Mouse (Mus musculus): ENCODE measurements around the gene Sh3bp5. TPM values are rescaled to one million over a fixed set of nuclear protein-coding genes. Genes with fewer than 3 reads are reported as not detected.
A peak's percentile ranks its signal among the peaks of the same experiment; 100 is the strongest.

The Sh3bp5 gene
- total RNA-seq, 2 experiments from 2014 or later: 76.2 to 81.0 TPM

DNA sequence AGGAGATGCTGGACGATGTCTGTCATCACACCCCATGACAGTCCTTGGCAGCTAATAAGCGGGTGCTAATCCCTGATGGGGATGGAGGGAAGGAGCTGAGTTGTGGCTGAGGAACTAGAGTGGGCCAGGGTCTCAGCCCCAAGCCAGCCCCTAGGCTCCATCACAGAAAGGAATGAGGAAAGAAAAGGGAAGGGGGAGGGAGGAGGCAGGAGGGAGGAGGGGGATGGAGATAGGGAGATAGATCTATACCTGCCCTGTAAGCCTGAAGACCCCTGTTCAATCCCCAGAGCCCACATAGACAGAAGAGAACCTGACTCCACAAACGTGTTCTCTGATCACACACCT, 42.4 kb downstream of the Sh3bp5 start:
- DNase-seq: no peak

DNA sequence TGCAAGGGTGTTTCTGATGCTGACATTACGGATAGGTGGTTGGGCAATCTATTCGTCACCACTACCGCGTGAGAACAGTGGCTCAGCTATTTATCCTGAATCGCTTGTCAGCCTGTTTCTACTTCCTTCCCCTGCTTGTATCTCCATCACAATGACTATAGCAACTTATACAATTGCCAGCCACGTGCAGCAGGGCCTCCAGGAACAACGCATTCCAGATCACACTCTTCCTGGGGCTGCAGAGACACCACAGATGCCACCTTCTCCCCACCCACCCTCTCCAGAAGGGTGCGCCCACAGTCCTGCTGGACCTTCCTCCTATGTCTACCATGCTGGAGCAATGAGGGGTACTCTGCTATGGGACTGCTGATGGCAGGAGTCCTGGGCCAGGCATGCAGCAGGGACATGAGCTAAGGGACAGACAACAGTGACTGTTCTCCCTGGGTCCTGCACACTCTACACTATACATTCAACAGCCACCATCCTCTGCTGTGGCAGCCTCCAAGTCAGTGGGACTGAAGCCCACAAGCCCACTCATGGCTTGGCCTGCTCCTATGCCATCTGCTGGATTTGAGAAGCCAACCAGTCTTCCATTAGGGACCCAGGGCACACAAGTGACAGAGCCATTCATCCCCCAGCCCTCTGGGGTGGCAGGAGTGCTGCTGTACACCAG, 42.9 kb downstream of the Sh3bp5 start:
- no peak for DNase-seq

DNA sequence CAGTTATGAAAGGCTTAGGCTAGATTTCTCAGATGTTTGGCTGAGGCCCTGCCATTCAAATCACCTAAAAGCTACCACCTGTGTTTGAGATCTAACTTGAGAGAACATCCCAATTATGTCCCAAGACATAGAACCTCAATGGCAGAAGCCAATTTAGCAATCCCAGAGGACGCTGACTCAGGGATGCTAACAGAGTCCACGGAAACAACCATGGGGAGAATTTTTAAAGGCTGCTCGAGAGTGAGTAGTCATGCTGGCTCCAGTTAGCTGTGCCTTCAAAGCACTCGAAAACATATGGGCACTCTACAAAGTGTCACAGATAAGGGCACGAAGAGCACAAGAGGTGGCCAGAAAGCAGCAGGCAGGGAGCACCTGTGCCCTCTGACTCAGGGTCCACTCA, 43.6 kb downstream of the Sh3bp5 start:
- DNase-seq: no peak

DNA sequence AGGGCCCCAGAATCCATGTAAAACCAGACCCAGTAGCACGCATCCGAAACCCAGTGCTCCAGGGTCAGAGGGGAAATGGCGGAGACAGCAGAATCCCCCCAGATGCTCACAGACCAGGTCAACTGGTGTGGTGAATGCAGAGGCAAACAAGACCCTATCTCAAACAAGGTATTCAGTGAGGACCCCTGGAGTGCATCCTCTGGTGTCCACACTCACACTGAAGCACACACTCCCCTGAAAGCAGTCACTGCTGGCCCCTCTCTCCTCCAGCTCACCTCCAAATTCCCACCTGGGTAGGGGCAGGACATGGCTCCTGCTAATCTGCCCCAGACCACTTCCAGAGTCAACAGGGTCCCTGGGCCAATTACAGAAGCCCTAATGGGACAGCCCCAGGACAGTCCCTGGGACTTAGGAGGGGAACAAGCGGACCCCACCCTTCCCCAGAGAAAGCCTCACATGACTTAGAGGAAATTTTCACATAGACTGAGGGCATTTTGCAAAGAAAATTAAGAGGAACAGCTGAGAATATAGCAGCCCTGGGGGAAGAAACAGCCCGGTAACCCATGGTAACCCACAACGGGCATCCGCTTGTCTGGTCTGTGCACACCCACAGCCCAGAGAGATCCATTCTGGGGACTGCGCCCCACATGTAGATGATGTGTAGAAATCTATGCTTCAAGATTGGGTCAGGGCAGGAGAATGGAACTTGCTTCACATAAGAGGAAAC, 46.3 kb downstream of the Sh3bp5 start:
- no peak for DNase-seq

DNA sequence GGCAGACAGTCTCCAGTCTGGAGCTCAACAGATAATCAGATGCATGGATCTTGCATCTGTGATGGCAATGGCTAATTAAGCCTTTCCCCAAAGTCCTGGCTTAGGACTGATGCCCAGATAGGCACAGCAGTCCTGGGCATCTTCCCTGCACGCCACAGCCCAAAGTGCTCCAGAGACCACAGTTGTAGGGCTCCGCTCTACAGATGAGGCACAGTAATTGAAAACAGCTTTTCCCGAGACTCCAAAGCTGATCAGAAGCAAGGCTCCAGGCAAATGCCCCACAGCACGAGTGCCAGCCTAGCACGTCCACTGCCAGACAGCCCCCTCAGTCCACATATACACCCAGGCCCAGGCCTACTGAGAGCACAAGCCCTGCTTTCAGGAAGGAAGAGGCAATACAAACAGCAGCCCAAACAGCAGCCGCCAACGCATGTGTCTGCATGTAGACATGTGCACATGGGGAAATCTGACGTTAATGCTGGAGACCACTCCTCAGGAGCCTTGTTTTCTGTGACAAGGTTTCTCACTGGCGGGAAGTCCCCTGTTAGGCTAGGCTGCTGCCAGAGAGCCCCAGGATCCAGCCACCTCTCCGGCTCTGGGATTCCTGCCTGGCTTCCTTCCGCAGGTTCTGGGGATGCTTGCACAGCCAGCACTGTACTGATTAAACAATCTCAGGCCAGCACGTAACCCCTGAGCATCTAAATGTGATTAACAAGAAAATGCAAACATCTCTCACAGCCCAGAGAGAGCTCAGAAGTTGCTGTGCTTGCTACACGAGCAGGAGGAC, 47.6 kb downstream of the Sh3bp5 start:
- DNase-seq: no peak

DNA sequence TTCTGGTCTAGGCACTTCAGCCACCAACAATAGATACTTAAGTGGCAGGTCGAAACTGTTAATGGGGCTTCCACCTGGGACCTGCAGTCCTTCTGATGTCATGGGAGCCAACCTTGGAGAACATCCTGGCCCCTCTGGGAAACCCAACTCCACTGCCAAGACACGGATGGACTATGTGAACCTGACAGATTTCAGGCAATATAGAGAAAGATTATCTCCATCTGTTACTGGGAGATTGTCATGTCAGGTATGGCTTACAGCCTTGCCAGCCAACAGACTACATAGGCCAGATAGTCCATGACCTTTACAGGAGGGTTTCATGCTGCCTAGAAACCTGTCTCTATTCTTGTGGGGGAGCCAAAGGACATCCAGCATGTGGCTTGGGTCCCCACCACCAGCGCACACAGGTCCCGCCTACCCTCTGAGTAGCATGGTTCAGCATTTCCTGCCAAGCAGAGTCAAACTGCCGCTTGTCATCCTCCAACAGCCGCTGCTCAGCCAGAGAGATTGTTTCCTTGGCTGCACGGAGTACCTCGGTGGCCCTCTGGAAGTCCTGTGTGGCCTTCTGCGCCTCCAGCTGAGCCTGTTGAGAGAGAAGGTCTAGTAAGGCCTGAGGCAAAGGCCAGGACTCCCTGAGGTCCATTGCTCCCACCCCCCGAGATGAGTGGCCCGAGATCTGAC, 48.4 kb downstream of the Sh3bp5 start:
- DNase-seq: no peak

DNA sequence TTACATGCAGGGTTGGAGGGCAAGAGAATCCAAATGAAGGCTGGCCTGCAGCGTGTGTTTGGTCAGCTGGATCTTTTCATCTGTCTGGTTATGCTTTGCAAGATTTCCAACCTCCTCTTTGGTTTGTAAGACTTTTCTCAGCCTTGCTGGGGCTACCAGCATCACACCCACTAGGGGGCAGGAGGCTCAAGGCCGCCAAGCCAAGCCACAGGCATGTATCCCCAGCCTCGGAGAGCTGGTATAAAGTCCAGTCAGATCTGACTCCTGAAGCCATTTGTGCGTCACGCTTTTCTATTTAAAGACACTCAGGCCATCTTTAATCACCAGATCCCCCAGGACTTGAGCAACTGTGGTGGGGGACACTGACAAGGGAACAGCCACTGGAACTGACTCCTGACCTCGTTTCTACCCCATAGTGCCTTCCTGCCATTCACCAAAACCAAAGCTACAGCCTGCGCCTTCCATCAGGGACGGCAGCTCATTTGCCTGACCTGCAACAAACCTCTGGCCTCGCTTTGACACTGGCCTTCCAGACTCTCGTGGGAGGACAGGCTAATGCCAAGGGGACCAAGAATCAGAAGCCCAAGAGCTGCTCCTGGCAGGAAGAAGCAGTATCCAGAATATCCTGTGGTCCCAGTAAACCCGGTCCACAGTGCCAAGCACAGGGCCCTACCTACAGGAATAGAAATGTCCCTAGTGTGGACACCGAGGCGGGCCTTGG, 49.7 kb downstream of the Sh3bp5 start:
- DNase-seq: peak; percentile 82

DNA sequence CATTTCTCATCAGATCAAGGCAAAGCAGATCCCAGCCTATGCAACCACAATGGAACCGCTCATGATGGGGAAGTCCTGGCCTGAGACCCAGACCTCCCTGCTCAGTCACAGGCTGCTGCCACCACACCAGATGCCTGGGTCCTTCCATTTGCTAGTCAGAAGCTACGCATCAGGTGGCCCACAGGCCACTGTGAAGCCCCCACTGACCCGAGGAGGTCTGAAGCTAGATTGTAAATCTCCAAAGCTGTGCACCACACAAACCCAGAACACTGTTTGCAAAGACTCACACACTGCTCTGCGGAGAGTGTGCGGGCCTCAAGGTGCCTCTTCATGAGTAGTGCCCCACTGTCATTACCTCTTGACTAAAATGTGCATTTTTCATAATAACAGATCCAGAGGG, 50.5 kb downstream of the Sh3bp5 start:
- no peak for DNase-seq

DNA sequence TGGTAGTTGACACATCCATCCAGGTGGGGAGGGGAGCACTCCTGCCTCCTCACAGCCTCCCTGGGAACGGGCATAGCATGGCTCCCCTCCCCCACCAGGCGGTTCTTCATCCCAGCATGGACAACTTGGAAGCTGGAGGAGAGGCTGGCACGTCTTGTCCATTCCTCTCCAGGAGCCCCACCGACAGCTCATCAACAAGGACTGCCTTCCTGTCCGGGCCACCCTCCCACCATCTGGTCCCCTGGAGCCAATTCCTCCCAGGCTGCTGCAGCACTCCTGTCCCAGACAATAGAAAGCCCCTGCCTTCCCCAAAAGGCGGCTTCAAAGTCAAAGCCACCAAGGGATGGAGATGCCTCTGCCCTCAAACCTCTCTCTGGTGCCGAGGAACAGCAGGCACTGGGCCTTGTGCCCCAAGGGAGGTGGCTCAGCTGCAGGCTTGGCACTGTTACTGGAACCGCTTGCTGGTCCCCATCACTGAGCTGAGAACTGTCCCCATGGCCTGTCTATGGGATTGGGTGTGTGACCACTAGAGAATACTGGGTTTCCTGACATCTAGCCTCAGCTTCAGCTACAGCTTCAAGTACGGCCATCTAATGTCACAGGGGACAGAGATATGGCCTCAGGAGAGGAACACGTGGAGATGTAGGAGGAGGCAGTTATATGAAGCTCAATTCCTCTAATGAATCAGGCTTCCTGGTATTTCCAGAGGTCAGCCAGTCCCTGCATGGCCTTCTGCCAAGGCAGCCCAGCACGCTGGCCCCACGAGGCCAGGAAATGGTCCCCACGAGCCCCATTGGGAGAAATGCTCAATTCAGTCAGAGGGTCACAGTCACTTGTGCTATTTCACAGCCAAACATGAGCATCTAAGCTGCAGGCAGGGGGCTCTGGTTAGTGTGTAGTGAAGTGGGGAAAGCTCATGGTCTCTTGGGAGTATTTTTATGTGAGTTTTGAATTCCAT, 51.2 kb downstream of the Sh3bp5 start:
- peak; percentile 47 for DNase-seq

DNA sequence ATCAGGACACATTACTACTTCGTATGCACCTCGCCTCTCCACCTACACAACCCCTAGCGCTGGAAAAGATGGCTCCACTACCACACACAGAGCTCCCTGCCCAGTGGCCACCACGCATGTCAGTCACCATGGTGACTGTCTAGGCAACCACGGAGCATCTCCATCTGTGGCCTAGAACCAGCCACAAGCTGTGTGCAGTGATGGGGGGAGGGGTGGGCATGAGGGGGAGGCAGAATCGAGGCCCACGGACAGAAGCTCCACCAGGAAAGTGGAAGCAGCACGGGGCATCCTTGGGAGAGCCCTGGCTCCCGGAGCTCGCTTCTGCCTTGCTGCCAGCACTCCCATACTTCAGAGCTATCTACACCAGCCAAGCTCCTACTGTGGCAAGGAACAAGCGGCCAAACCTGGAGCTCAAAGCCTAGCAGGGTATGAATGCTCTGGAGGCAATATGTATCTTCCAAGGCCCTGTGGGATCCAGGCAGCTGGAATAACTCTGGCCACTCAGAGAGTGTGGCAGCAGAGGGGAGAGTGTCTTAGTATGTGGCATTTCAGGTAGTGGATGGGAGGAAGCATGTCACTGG, 52.3 kb downstream of the Sh3bp5 start:
- no peak for DNase-seq

DNA sequence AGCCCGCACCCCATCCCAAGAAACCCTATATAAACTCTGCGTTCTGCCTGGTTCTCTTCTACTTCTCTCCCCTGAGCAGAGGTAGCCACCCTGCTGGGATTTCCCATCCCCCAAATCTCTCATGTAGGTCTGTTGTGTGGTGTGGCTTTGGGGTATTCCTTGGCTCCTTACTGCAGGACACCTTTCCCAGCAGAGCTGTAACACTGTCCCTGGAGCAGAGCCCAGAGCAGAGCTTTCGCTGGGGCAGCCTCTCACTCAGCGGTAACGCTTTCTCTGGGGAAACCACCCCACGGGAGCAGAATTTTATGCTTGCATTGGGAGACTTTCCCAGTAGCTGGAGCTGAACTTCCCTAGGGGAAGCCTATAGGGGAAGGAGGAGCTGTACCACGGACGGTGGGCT, 53.6 kb downstream of the Sh3bp5 start:
- DNase-seq: no peak

DNA sequence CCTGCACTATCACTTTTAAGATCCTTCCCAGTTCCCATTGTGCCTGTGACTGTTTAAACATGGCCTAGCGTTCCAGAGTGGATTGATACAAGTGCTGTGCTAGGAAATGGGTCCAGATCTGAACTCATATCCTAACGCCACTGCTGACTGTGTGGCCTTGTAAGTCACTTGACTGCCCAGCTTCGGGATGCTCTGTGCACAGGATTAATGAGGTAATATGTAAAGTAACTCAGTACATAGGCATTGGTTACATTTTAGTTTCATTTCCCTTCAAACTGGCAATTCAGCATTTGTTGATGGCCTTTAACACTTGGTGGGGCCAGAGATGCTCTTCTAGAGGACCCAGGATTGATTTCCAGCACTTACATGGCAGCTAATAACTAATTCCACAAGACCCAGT, 59.5 kb downstream of the Sh3bp5 start:
- DNase-seq: no peak

DNA sequence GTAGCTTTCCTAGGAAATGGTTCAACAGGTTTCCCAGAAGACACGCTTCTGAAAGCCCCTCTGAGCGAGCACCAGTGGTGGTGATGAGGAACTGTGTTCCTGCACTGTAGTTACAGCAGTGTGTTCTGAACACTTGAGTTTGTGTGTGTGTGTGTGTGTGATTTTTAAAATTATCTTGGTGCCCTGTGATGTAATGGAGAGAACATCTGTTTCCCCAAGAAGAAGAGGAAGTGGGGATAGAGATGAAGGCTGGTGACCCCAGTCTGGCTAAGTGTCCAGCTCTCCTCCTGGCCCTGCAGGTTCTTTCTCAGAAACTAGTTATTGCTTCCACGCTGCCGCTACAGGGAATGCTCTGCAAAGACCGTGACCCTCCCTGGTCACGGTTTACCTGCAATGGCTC, 61.5 kb downstream of the Sh3bp5 start:
- no peak for DNase-seq

DNA sequence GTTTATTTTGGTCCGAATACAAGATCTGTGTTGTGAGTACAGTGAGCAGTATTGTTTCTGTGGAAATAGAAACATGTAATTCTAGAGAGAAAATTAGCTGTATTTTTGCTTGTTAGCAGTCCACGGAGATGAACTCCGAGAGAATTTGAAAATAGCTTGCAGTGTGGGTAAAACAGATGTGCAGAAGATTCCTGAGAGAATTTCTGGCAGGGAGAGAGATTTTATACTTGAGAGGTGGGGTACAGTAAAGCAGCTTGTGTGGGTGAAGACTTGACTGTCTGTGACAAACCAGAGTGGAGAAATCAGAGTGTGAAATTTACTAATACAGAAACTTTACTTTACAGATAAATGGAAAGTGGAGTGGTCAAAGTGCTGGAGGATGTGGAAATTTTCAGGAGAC, 66.5 kb downstream of the Sh3bp5 start:
- DNase-seq: no peak

DNA sequence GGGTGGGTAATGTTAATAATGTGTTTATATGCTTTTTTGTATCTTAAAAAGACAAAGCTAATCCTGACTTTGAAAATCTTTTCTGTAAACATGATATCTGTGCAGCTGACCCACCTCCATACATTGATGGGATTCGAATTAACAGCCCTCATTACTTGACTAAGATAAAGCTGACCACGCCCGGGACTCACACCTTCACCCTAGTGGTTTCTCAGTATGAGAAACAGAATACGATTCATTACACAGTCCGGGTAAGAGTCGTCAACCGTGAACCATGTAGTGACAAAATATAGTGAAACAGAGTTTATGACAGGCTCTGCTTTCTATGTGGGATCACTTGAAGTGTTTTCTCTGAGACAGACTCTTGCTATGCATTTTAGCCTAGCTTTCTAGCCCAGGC, 67.9 kb downstream of the Sh3bp5 start:
- DNase-seq: no peak

DNA sequence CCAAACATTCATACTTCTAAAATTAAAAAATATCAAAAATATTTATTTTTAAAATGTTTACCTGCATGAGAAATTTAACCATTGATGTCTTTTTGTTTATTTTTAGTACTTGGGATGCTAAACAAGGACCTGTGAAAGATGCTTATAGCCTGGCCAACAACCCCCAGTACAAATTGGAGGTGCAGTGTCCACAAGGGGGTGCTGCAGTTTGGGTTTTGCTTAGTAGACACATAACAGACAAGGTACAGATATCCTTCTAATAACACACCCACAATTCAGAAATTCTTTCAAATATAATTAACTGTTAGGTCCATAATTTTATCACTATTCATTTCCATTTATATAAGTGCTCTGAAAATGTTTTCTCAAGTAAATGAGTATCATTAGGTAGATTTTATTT, 70.5 kb downstream of the Sh3bp5 start:
- DNase-seq: peak; percentile 73

DNA sequence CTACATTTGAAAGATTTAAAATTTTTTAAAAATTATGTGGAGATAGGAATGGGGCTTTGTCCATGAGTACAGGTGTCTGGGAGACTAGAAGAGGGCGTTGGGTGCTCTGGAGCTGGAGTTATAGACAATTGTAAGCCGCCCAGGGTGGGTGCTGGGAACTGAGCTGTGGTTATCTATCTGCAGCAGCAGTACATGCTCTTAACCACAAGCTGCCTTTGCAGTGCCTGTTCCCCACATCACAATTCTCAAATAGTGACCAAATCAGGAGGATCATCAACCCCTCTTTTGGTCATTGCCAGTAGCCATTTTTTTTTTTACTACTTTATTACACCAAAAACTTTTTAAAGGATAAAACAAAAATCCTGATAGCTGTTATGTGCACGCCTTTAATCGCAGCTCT, 71.3 kb downstream of the Sh3bp5 start:
- DNase-seq: no peak

DNA sequence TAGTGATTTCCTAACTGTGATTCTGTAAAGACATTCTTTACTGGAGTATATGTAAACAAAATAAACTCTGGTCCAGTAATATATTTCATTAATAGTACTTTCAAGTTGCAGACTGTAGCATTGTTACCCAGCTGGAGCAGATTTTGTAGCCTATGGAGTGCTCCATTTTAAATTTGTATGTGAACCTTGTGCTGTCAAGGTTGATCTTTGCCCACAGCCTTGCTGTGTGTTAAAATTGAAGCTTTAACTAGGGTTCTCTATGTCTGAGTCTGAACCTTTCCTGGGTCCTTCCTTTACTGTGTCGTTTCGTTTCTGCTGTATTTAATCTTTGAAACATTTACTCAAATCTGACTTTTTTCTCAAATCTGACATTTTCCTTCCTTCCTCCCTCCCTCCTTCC, 73.6 kb downstream of the Sh3bp5 start:
- no peak for DNase-seq

DNA sequence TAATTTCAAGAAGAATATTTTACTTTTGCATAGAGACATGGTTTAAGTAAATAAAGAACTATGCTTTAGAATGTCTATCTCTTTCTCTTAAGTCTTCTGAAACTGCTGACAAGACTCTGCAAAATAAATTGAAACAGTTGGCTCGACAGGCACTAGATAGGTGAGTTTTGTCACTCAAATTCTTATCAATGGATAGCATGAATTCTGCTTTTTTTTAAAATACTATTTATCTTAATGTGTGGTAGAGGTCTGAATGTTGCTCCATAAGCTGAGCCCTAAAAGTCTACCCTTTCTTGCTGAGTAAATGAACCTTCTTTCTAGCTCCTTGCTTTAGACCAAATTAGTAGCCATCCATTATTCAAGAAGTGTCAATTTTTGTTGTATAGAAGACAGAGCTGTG, 90.5 kb downstream of the Sh3bp5 start:
- no peak for DNase-seq

DNA sequence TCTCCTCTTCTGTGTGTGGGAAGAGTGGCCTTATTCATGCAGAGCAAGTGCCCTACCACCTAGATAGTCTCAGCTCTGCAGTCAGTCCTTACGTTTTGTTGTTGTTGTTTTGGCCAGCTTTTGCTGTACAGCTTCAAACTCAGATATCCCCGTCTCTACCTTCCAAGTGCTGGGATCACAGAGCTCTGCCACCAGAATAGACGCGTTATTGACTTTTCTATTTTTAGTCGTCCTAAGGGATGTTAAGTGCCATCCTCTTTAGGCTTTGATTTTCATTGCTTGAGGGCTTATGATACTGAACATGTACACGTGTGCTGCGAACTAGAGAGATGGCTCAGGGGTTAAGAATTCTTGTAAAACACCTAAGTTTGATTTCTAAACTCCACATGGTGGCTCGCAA, 92.6 kb downstream of the Sh3bp5 start:
- DNase-seq: no peak

DNA sequence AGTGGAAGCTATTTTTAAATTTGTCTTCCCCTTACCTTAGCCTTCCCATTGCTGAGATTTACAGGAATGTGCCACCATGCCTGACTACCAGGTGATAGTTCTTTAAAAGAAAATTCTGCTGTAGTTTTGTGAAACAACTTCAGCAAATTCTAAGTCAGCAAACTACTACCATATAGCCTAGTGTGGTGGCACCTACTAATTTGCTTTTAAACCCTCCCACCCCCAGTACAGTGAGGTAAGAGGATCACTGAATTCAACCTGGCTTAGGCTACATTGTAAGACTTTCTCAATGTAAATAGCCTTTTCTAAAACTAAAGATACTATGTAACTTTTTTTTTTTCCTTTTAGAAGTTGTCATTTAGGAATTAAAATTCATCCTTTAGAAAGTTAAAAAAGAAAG, 97.9 kb downstream of the Sh3bp5 start:
- DNase-seq: no peak

All from gastrocnemius, postnatal 10 days (tissue).